Mouse (Mus musculus) forebrain, embryonic 13.5 days (tissue): ENCODE results near the gene Hoxd8. TPM values are rescaled to one million over a fixed set of nuclear protein-coding genes. Genes with fewer than 3 reads are reported as not detected.

Experiments used
- ATAC-seq: fragments of 200-750 bp; cut with Nextera tagmentation; 2 replicates; pipeline ENCODE4 v1.8.0; 2017
- H3K27ac ChIP-seq: fragments of 300-500 bp; sonication (generic); 2 replicates; pipeline ENCODE4 v1.5.1; 2015; ENCODE audit warnings: inconsistent platforms, mild to moderate bottlenecking, moderate library complexity
- H3K27me3 ChIP-seq: fragments of 300-500 bp; sonication (generic); 2 replicates; pipeline ENCODE4 v1.6.1; 2015; ENCODE audit warnings: mild to moderate bottlenecking, inconsistent platforms
- H3K36me3 ChIP-seq: fragments of 300-500 bp; sonication (generic); 2 replicates; pipeline ENCODE4 v1.6.1; 2015; ENCODE audit warnings: mild to moderate bottlenecking, inconsistent platforms; ENCODE audit not compliant: poor library complexity, severe bottlenecking
- H3K4me1 ChIP-seq: fragments of 300-500 bp; sonication (generic); 2 replicates; pipeline ENCODE4 v1.6.1; 2015; ENCODE audit warnings: inconsistent platforms
- H3K4me2 ChIP-seq: fragments of 300-500 bp; sonication (generic); 2 replicates; pipeline ENCODE4 v1.6.1; 2015; ENCODE audit warnings: inconsistent platforms, mild to moderate bottlenecking, moderate library complexity
- H3K4me3 ChIP-seq: fragments of 300-500 bp; sonication (generic); 2 replicates; pipeline ENCODE4 v1.5.1; 2015; ENCODE audit warnings: mild to moderate bottlenecking, inconsistent platforms
- H3K9ac ChIP-seq: fragments of 300-500 bp; sonication (generic); 2 replicates; pipeline ENCODE4 v1.6.1; 2015; ENCODE audit warnings: mild to moderate bottlenecking, inconsistent platforms
- H3K9me3 ChIP-seq: fragments of 300-500 bp; sonication (generic); replicated peaks from 2 replicates; pipeline ENCODE4 v1.6.1; 2016; ENCODE audit warnings: inconsistent platforms
- WGBS: fragments of 180-500 bp; shearing (Covaris S2); methylation state at CpG from one replicate; pipeline ENCODE4 v1.1.7; 2015; 5-methylcytosine and 5-hydroxymethylcytosine counted together
- polyA plus RNA-seq: library from polyadenylated mRNA; unstranded; fragments of >200 nt; fragmentation: Nextera tagmentation; extraction: Ambion mirVana; gene quantifications from 2 replicates; pipeline ENCODE4 v1.2.1, GENCODE M21; 2015

Hoxd8 gene
- polyA plus RNA-seq, 1 experiment from 2014 or later = not detected

DNA sequence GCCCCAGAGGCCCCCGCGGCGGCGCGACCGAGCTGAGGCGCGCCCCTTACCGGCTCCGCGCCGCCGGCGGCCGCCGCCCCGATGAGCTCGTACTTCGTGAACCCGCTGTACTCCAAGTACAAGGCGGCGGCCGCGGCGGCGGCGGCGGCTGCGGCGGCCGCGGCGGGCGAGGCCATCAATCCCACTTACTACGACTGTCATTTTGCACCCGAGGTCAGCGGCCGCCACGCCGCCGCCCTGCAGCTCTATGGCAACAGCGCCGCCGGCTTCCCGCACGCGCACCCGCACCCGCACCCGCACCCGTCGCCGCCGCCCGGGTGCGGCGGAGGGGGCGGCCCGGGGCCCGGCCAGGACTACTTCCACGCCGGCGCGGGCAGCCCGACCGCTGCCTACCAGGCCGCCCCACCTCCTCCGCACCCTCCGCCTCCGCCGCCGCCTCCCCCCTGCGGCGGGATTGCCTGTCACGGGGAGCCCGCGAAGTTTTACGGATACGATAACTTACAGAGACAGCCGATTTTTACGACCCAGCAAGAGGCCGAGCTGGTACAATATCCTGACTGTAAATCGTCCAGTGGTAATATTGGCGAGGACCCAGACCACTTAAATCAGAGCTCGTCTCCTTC is 1.2 kb downstream of the Hoxd8 start:
- Histone ChIP-seq H3K4me3 (peak overlapping the region; percentile 35), H3K27me3 (peaks cover 98% of the 10 kb centered on the region), H3K4me1 (peaks cover 14% of the 10 kb centered on the region), H3K9ac (0 out of 2 replicates have a peak overlapping the region, but pooled peaks have one; percentile 37), H3K9me3 (no peaks in the 10 kb centered on the region), H3K4me2 (peak overlapping the region; percentile 60), H3K36me3 (no peaks in the 10 kb centered on the region), H3K27ac (no peak overlapping the region)
- no peak for ATAC-seq
- WGBS = under 1% methylated on average over 44 of the region's 85 CpGs

DNA sequence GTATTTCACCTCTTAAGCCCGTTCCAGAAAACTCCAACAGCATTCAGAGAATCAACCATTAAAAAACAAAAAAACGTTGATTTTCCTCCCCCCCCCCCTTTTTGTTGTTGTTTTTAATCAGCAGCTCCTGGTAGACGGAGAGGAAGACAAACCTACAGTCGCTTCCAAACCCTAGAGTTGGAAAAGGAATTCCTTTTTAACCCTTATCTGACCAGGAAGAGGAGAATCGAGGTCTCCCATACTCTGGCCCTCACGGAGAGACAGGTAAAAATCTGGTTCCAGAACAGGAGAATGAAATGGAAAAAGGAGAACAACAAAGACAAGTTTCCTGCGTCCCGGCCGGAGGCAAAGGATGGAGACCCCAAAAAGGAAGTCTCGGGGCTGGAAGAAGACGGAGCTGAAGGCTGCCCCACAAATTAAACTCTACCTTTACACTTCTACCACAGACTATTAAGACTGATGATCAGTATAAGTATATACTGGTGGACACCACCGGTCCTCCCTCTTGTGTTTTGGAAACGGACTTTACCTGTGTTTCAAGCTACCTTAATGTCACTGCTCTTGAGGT is 2.1 kb downstream of the Hoxd8 start:
- WGBS = under 1% methylated on average over 13 of the region's 13 CpGs
- H3K9me3 ChIP-seq = no peaks in the 10 kb centered on the region
- H3K9ac ChIP-seq = no peak overlapping the region
- peaks cover 14% of the 10 kb centered on the region for H3K4me1 ChIP-seq
- no peak overlapping the region for H3K4me2 ChIP-seq
- no peak overlapping the region for H3K27ac ChIP-seq
- no peak for ATAC-seq
- no peak overlapping the region for H3K4me3 ChIP-seq
- peaks cover 97% of the 10 kb centered on the region for H3K27me3 ChIP-seq
- no peaks in the 10 kb centered on the region for H3K36me3 ChIP-seq

DNA sequence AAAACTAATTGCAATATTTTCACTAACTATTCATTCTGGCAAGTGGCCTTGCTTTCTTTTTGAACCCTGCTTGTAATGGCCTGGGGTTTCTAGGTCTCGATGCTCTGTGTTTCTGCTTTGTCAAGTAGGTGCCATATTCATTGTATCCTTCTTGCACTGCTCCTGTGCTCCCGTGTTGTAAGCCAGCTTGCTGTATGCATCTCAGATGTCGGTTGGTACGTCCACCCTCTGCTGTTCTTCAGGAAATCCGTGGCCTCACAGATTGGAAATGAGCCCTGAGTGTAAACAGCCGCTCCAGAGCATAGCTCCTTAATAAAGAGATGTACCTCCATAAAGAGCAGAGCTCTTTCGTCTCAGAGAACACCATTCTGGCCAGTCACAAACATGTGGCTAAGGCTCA is 3.2 kb downstream of the Hoxd8 start:
- H3K4me3 ChIP-seq = no peak overlapping the region
- no peak for ATAC-seq
- no peaks in the 10 kb centered on the region for H3K36me3 ChIP-seq
- no peak overlapping the region for H3K4me2 ChIP-seq
- WGBS = 6% methylated on average over 7 of the region's 7 CpGs
- peaks cover 98% of the 10 kb centered on the region for H3K27me3 ChIP-seq
- peaks cover 21% of the 10 kb centered on the region for H3K4me1 ChIP-seq
- H3K27ac ChIP-seq = no peak overlapping the region
- no peak overlapping the region for H3K9ac ChIP-seq
- no peaks in the 10 kb centered on the region for H3K9me3 ChIP-seq

DNA sequence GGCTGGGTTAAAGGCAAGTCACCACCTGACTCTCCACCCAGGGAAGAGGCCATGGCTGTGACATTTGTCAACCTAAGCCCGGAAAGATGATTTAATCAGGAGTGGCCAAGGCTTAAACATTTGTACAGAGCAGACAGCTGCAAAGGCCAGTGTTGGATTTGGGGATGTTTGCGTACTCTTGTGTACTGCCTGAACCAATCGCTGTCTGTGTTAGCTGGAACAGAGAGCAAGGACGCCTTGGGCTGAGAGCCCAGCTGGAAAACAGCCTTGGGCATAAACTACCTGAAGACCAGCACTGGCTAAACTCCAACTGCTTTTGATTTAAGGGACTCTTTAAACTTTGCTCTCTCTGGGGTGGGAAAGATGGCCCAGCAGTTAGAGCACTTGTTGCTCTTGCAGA is 4.3 kb downstream of the Hoxd8 start:
- WGBS = 5% methylated on average over 4 of the region's 4 CpGs

DNA sequence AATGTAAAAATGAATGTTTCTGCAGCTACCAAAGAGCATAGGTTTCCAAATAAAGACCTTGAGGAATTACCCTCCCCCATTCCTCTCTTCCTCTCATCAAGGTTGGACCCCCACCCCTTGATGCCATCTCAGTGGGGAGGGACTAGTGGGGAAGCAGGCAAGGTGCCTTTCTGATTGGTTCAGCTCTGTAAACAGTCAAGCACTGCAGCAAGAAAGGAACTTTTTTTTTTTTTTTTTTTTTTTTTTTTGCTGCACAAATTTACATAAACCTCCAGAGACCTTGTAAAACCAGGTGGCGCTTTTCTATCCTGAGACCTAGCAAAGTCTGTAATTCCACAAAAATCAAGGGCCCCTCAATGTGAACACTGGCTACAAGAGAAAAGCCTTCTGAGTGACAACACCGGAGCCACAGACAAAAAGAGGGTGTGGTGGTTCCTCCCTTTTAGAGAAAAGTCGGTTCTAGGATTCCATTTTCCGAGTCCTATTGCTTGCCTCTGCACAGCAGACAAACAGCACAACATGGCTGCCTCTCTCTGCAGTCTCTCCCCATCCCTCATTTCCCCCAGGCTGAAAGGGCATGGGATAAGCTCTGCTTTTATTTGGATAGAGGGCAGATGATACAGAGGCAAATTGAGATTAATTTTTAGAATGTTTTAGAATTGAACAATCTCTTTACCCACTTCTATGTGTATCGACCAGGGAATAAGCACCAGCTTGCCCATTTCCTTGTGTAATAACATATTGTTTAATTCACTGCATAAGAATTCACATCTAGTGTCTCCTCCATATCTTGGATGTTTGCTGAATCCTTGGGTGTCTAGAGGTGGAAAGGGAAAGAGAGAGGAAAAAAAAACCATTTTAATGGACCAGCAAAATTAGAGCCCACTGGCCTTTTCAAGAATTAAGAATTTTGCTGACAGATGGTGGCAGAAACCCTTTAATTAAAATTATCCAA is 5.3 kb downstream of the Hoxd8 start:
- WGBS = 3% methylated on average over 5 of the region's 5 CpGs
- H3K4me2 ChIP-seq = no peak overlapping the region
- no peaks in the 10 kb centered on the region for H3K36me3 ChIP-seq
- H3K9ac ChIP-seq = no peak overlapping the region
- no peak overlapping the region for H3K27ac ChIP-seq
- no peak overlapping the region for H3K4me3 ChIP-seq
- peaks cover 18% of the 10 kb centered on the region for H3K4me1 ChIP-seq
- H3K9me3 ChIP-seq = no peaks in the 10 kb centered on the region
- no peak for ATAC-seq
- peaks cover 98% of the 10 kb centered on the region for H3K27me3 ChIP-seq

More for the DNA sequence above, 4.3 kb downstream of the Hoxd8 start:
- no peak overlapping the region for H3K27ac ChIP-seq
- no peaks in the 10 kb centered on the region for H3K36me3 ChIP-seq
- H3K4me1 ChIP-seq = peaks cover 21% of the 10 kb centered on the region
- peaks cover 98% of the 10 kb centered on the region for H3K27me3 ChIP-seq
- H3K9ac ChIP-seq = no peak overlapping the region
- H3K4me3 ChIP-seq = no peak overlapping the region
- ATAC-seq = no peak
- H3K4me2 ChIP-seq = no peak overlapping the region
- no peaks in the 10 kb centered on the region for H3K9me3 ChIP-seq

DNA sequence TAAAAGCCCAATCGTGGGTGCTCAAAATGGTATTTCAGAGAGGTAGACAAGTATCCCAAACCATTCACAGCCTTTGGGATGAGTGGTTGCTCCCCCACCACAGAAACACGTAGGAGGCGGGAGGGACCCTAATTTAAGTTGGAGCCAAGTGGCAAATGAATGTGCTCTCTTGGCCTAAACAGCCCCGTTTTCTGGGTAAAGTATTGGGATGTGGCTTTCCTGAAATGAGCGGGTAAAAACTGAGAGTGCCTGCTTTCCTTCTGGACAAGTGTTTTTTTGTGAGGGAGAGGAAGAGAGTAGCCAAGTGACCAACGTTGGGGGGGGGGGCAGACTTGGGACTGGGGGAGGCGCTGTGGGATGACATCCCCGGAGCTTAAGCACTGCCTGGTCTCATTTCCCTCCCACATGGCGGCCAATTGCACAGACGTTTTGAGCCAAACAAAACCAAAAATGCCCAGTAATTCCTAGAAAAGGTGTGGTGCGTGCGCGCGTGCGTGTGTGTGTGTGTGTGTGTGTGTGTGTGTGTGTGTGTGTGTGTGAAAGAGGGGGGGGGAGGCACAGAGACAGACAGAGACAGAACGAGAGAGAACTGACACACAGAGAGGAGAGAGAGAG is 6.6 kb downstream of the Hoxd8 start:
- H3K9ac ChIP-seq = no peak overlapping the region
- H3K4me1 ChIP-seq = peaks cover 12% of the 10 kb centered on the region
- no peak overlapping the region for H3K4me2 ChIP-seq
- H3K4me3 ChIP-seq = no peak overlapping the region
- peaks cover 98% of the 10 kb centered on the region for H3K27me3 ChIP-seq
- WGBS = under 1% methylated on average over 16 of the region's 16 CpGs
- H3K36me3 ChIP-seq = no peaks in the 10 kb centered on the region
- no peak for ATAC-seq
- no peaks in the 10 kb centered on the region for H3K9me3 ChIP-seq
- no peak overlapping the region for H3K27ac ChIP-seq

DNA sequence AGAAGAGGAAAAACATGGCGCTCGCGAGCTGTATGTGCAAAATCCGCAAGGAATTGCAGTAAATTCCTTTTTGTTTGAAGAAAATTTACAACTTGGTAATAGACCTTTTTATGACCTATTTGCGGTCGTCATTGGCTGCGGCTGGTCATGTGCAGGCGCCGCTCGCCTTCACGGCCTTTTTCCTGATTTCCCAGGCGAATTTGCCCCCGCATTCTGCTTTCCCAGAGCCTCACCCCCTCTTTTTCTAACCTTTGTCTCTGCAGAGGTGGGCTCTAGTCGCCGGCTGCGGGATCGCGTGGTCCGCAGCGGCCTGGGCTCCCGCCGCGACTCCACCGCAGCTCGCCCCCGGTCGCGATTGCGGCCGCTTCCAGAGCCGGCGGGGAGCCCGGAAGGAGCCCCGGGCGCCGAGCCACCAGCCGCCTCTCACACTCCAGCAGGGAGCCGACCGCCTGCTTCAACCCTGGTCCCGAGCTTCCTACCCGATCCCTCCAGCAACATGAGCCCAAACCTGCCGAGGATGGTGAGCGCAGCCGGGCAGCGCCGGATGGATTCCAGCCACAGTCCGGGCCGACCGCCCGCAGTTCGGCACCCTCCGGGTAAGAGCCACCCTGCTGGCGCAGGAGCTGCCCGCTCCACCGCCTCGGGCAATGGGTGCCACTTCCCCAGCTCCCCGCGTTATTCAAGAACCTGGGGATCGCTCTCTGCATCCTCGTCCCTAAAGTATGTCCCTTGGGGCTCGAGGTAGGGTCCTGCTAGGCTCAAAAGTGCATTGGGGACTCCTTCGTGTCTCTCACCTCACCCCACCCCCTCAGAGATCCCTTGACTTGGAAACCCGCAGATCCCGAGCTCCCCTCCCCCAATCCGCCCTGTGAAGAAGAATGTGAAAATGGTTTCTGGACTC is 7.6 kb downstream of the Hoxd8 start, which contains the start of the genes Hoxd3 and Hoxd4:
TSS of gene Hoxd3 (plus strand) at position 207 of the 901 bp plus-strand sequence.
TSS of gene Hoxd4 (plus strand) at position 209 of the 901 bp plus-strand sequence.
- peaks cover 12% of the 10 kb centered on the region for H3K4me1 ChIP-seq
- H3K9me3 ChIP-seq = no peaks in the 10 kb centered on the region
- no peak for ATAC-seq
- no peaks in the 10 kb centered on the region for H3K36me3 ChIP-seq
- H3K4me3 ChIP-seq = peak within 1 kb of the TSS; percentile 15
- under 1% methylated on average over 65 of the region's 65 CpGs for WGBS
- peaks cover 98% of the 10 kb centered on the region for H3K27me3 ChIP-seq
- H3K9ac ChIP-seq = no peak within 1 kb of the TSS
- H3K4me2 ChIP-seq = peak within 1 kb of the TSS; percentile 42
- H3K27ac ChIP-seq = no peak within 1 kb of the TSS

DNA sequence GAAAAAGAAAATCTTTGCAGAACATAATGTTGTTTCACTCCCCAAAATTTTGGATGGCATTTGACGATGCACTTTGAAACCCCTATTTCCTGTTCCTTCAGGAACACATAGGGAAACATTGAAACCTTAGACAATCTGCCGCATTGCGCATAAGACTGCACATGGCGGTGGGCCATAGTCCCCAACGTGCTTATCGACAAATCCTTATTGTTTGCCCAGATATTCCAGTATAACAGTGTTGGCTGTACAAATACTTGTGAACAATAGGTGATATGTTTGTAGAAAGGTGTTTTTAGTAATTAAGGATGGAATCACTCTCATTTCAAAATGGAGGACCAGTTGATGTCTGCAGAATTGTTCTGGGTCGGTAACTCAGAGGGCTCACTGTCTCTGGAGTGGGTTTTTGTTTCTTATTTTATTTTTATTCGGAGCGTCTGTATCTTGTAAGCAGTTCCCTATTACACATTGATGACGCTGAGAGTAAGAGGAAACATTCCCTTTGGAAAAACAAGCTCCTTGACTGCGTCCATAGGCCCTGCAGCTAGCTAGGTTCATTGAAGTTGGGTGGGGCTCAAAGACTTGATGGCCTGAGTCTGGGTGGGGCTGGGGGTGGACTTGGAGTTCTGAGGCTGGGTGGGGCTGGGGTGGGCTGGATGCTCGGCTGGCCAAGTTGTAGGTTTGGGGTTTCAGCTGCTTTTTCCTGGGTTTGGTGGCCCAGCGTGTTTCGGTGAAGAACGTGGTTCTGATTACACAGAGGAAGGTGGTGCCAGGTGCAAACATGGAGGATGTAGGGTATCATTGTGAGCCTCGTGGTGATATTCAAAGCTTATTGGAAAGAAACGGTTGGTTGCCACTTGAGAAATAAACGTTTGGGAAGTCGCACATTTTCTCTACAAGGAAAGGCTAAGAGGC is 9.1 kb downstream of the Hoxd8 start:
- Histone ChIP-seq H3K27me3 (peaks cover 99% of the 10 kb centered on the region), H3K4me1 (peaks cover 12% of the 10 kb centered on the region), H3K4me2 (no peak overlapping the region), H3K9ac (no peak overlapping the region), H3K27ac (no peak overlapping the region), H3K36me3 (no peaks in the 10 kb centered on the region), H3K4me3 (no peak overlapping the region), H3K9me3 (no peaks in the 10 kb centered on the region)
- no peak for ATAC-seq
- WGBS = 3% methylated on average over 19 of the region's 19 CpGs

DNA sequence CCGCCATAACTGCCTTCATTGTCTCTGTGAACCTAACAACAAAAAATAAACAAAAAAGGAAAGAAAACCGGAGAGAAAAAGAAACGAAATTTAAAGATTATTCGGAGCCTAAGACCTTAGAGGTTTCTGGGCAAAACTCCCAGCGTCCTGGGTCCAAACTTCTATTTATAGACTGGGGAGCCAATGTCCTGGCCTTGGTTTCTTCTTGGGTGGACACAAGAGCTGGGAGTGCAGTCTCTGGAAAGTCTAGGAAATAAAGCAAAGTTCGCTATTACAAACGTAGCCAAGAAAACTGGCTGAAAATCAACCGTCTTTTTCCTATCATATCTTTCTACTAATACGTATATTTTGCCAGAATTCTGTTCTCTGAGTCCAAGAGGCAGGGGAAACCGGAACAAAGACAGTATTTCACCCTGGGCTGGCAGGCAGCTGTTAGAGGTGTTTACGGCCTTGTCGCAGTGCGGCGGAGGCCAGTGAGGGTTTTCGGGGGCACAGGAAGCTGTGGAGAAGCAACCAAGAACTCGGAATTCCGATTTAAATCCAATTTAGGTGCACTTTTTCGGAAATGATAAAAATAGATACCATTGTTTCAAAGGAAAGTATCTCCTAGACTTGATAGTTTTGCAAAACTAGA is 9.9 kb downstream of the Hoxd8 start:
- no peak overlapping the region for H3K27ac ChIP-seq
- H3K9ac ChIP-seq = no peak overlapping the region
- WGBS = 3% methylated on average over 18 of the region's 18 CpGs
- ATAC-seq = no peak
- peaks cover 12% of the 10 kb centered on the region for H3K4me1 ChIP-seq
- no peaks in the 10 kb centered on the region for H3K36me3 ChIP-seq
- H3K27me3 ChIP-seq = peaks cover 99% of the 10 kb centered on the region
- no peak overlapping the region for H3K4me2 ChIP-seq
- no peaks in the 10 kb centered on the region for H3K9me3 ChIP-seq
- H3K4me3 ChIP-seq = no peak overlapping the region

DNA sequence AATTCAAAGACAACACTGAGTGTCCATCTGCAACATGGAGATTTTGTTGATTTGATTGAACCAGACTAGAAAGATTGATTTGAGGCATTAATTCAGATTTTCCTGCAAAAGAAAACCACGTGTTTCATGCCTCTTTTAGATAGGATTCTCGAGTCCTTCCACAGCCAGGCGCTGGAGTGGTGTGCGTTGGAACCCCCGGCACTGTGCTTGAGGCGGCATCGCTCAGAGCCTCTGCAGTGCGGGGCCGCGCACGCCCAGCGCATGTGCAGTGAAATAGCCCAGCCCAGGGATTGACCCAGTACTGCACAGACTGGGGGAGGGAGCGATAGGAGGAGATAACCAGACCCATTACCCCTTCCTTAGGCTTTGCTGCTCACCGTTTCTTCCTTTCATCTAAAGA is 10.5 kb downstream of the Hoxd8 start:
- Histone ChIP-seq H3K36me3 (no peaks in the 10 kb centered on the region), H3K9ac (no peak overlapping the region), H3K27me3 (peaks cover 99% of the 10 kb centered on the region), H3K9me3 (no peaks in the 10 kb centered on the region), H3K4me2 (no peak overlapping the region), H3K27ac (no peak overlapping the region), H3K4me1 (peaks cover 12% of the 10 kb centered on the region), H3K4me3 (no peak overlapping the region)
- WGBS = under 1% methylated on average over 14 of the region's 14 CpGs
- no peak for ATAC-seq
